Mouse (Mus musculus) G1E (cell line): ENCODE measurements around the gene Aldoc.

Experiments
- CTCF ChIP-seq: IDR thresholded peaks from 2 replicates; pipeline ENCODE4 v1.5.1; 2012; ENCODE audit warnings: low read depth, low read length, inconsistent platforms, mixed read lengths
- GATA1 ChIP-seq: IDR thresholded peaks from 2 replicates; pipeline ENCODE4 v1.6.1; 2012; ENCODE audit warnings: borderline replicate concordance, low read length, inconsistent platforms, mixed read lengths
- TAL1 ChIP-seq: conservative IDR thresholded peaks from 2 replicates; pipeline ENCODE4 v1.6.1; 2012; ENCODE audit warnings: low read depth, low read length, inconsistent platforms, mixed read lengths

DNA sequence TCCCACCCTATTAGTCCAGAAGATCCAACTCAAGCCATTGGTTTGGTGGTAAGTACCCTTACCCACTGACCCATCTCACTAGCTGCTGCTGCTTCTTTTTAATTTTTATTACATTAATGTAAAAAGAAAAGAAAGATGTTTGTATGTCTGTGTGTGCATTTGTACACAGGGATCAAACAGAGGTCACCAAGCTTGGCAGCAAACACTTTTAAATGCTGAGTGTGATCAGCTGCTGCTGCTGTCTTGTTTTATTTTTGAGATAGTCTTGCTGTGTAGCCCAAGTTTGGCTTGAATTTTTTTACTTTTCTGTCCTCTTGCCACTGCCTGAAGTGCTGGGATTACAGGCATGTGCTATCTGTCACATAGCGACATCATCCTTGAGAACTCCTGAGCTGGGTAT, 47.2 kb upstream of the Aldoc start:
- TF ChIP-seq TAL1 (no peak), CTCF (no peak), GATA1 (no peak)
